Mouse (Mus musculus) intestine, postnatal 0 days (tissue): ENCODE data around the gene Dppa3. TPM values are rescaled to one million over a fixed set of nuclear protein-coding genes. Genes with fewer than 3 reads are reported as not detected.
"Not testable (repeated sequence)": the region's sequence is repeated elsewhere in the genome, so short reads cannot be mapped to it uniquely, and the experiment has no call there.

Experiments
- ATAC-seq: fragments of 200-750 bp; cut with Nextera tagmentation; 2 replicates; pipeline ENCODE4 v1.8.0; 2017; ENCODE audit warnings: mild to moderate bottlenecking, moderate TSS enrichment, moderate library complexity
- H3K27ac ChIP-seq: fragments of 300-500 bp; sonication (generic); 2 replicates; pipeline ENCODE4 v1.5.1; 2014; ENCODE audit warnings: mild to moderate bottlenecking, low read depth, low read length, moderate library complexity
- H3K27me3 ChIP-seq: fragments of 300-500 bp; sonication (generic); replicated peaks from 2 replicates; pipeline ENCODE4 v1.6.1; 2014; ENCODE audit warnings: low read length, mixed read lengths; ENCODE audit not compliant: control insufficient read depth, insufficient read depth
- H3K36me3 ChIP-seq: fragments of 300-500 bp; sonication (generic); 2 replicates; pipeline ENCODE4 v1.6.1; 2014; ENCODE audit warnings: mild to moderate bottlenecking, moderate library complexity; ENCODE audit not compliant: control insufficient read depth, insufficient read depth
- H3K4me1 ChIP-seq: fragments of 300-500 bp; sonication (generic); replicated peaks from 2 replicates; pipeline ENCODE4 v1.6.1; 2014; ENCODE audit warnings: antibody characterized with exemption, low read length, mixed read lengths; ENCODE audit not compliant: control insufficient read depth, insufficient read depth
- H3K4me2 ChIP-seq: fragments of 300-500 bp; sonication (generic); replicated peaks from 2 replicates; pipeline ENCODE4 v1.6.1; 2014; ENCODE audit warnings: low read depth, mild to moderate bottlenecking, moderate library complexity
- H3K4me3 ChIP-seq: fragments of 300-500 bp; sonication (generic); 2 replicates; pipeline ENCODE4 v1.5.1; 2014; ENCODE audit warnings: low read depth, low read length
- H3K9ac ChIP-seq: fragments of 300-500 bp; sonication (generic); 2 replicates; pipeline ENCODE4 v1.6.1; 2014; ENCODE audit warnings: mild to moderate bottlenecking, low read depth, low read length
- H3K9me3 ChIP-seq: fragments of 300-500 bp; sonication (generic); 2 replicates; pipeline ENCODE4 v1.6.1; 2016; ENCODE audit warnings: mixed run types; ENCODE audit not compliant: control insufficient read depth
- CTCF ChIP-seq: sonication (generic); IDR thresholded peaks from 2 replicates; pipeline ENCODE4 v1.5.1; 2016; ENCODE audit warnings: low read depth, mild to moderate bottlenecking, control low read depth, antibody characterized with exemption, moderate library complexity
- WGBS: fragments of 180-500 bp; shearing (Covaris S2); extraction: QIAGEN DNeasy Blood & Tissue Kit; methylation state at CpG from one replicate; pipeline ENCODE4 v1.1.7; 2014; 5-methylcytosine and 5-hydroxymethylcytosine counted together
- polyA plus RNA-seq: library from polyadenylated mRNA; unstranded; fragments of >200 nt; fragmentation: Nextera tagmentation; extraction: Ambion mirVana; gene quantifications from 2 replicates; pipeline ENCODE4 v1.2.1, GENCODE M21; 2015

Dppa3 gene
- polyA plus RNA-seq, 1 experiment from 2014 or later = not detected

DNA sequence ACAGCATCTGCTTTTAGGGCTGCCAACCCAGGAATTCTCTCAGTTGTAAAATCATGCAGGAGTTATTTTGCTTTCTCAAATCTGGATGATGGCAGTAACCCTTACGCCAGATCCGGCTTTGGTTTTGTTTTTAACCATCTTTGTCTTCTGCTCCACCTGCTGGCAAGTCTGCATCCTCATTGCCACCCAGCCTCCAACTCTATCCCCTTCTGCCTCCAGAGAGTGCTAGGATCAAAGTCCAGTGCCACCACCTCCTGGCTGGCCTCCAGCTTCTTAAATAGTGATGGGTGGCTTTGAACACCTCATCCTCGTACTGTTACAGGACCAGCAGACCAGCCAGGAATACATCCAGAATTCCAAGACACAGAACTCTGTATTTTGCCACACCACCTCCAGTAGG lies 10.5 kb downstream of the Dppa3 start:
- no peak; the same call in 1 of the 2 replicates for TF ChIP-seq CTCF
- no peak overlapping the region for H3K27ac ChIP-seq
- H3K4me1 ChIP-seq = no peaks in the 10 kb centered on the region
- ATAC-seq = no peak
- no peak overlapping the region for H3K9ac ChIP-seq
- no peak overlapping the region for H3K4me3 ChIP-seq
- H3K36me3 ChIP-seq = no peaks in the 10 kb centered on the region
- no peaks in the 10 kb centered on the region for H3K9me3 ChIP-seq
- H3K4me2 ChIP-seq = no peak overlapping the region
- H3K27me3 ChIP-seq = no peaks in the 10 kb centered on the region
- 69% methylated on average over 3 of the region's 3 CpGs for WGBS

GRCm38 (mm10) chr6:122637566-122637965 lies 11.4 kb downstream of the Dppa3 start:
- H3K27me3 ChIP-seq, H3K36me3 ChIP-seq, H3K27ac ChIP-seq, H3K9ac ChIP-seq, H3K9me3 ChIP-seq, H3K4me2 ChIP-seq, H3K4me1 ChIP-seq, H3K4me3 ChIP-seq, ATAC-seq: not testable (repeated sequence)
- 71% methylated on average over 4 of the region's 4 CpGs for WGBS

- H3K4me3 ChIP-seq, H3K27me3 ChIP-seq, H3K9me3 ChIP-seq, H3K36me3 ChIP-seq, H3K27ac ChIP-seq, H3K9ac ChIP-seq, H3K4me1 ChIP-seq, H3K4me2 ChIP-seq, ATAC-seq: not testable (repeated sequence)
- 93% methylated on average over 19 of the region's 21 CpGs for WGBS
These were observed 18.0 kb downstream of the Dppa3 start for GRCm38 (mm10) chr6:122644196-122644595.

DNA sequence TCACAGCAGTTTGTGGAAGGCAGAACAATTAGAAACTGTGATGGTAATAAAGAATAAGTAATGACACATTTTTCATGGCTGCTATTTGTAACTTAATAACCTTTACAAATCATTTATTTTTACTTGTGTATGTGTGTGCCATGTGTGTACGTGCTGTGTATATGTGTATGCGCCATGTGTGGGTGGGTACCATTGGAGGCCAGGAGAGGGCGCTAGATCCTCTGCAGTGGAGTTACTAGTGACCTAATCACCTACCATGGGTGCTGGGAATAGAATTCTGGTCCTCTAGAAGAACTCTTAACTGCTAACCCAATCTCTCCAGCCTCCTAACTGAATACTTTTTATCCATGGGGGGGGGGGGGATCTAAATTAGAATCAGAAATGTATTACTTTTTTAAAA lies 23.7 kb downstream of the Dppa3 start:
- no peaks in the 10 kb centered on the region for H3K36me3 ChIP-seq
- 71% methylated on average over 3 of the region's 3 CpGs for WGBS
- no peaks in the 10 kb centered on the region for H3K27me3 ChIP-seq
- no peak overlapping the region for H3K9ac ChIP-seq
- no peak overlapping the region for H3K4me3 ChIP-seq
- H3K4me2 ChIP-seq = no peak overlapping the region
- H3K27ac ChIP-seq = no peak overlapping the region
- TF ChIP-seq CTCF = no peak; the same call in 1 of the 2 replicates
- no peaks in the 10 kb centered on the region for H3K9me3 ChIP-seq
- no peak for ATAC-seq
- H3K4me1 ChIP-seq = no peaks in the 10 kb centered on the region

DNA sequence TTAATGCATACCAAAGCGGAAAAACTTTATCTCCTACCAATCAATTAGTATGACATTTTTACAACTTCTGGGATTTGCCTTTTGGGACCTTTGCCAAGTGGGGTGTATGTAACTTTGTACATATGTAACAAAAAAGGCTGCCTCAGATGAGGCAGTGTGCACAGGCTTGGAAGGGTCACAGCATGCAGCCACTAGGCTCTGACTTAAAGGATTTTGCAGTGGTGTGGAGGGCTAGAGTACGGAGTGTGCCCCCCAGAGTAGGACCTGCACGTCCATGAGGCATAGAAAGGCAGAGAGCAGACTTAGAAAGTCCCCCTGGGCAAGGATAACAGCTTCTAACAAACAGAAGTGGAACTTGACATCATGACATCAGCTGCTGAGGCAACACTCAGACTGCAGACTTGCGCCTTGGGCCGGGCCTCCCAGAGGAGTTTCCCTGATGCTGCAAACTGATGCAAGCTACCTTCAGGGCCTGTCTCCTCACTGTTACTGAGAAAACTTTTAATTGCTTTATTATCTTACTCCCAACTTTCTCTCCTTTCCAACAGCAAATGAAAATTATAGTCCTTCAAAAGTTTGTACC lies 24.3 kb downstream of the Dppa3 start:
- no peaks in the 10 kb centered on the region for H3K27me3 ChIP-seq
- H3K9ac ChIP-seq = no peak overlapping the region
- no peaks in the 10 kb centered on the region for H3K4me1 ChIP-seq
- no peak overlapping the region for H3K4me3 ChIP-seq
- H3K27ac ChIP-seq = no peak overlapping the region
- no peaks in the 10 kb centered on the region for H3K36me3 ChIP-seq
- ATAC-seq = no peak
- TF ChIP-seq CTCF = no peak
- WGBS = 52% methylated on average over 5 of the region's 5 CpGs
- H3K4me2 ChIP-seq = no peak overlapping the region
- H3K9me3 ChIP-seq = no peaks in the 10 kb centered on the region

DNA sequence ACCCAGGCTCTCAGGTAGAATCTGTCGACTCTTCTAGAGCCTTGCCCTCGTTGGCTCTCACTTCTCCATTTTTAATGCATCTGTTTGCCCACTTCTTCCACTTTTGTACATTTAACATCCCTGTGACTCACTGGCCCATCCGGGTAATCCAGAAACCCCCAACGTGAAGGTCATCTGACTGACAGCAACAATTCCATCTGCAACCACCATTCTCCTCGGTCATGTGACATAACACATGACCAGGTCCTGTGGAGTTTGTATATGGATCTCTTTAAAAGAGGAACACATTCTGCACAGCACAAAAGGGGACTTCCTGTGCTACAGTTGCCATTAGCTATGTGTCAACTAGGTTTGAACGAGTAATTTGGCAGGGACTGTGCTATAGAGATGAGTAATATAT lies 28.1 kb downstream of the Dppa3 start:
- Histone ChIP-seq H3K36me3 (no peaks in the 10 kb centered on the region), H3K27ac (no peak overlapping the region), H3K9ac (no peak overlapping the region), H3K4me1 (no peaks in the 10 kb centered on the region), H3K9me3 (no peaks in the 10 kb centered on the region), H3K27me3 (no peaks in the 10 kb centered on the region; the same call in 1 of the 2 replicates), H3K4me3 (no peak overlapping the region), H3K4me2 (no peak overlapping the region)
- no peak for TF ChIP-seq CTCF
- no peak for ATAC-seq
- 77% methylated on average over 6 of the region's 6 CpGs for WGBS

- no peak overlapping the region for H3K9ac ChIP-seq
- no peak overlapping the region for H3K4me3 ChIP-seq
- TF ChIP-seq CTCF = no peak
- H3K4me2 ChIP-seq = no peak overlapping the region
- no peaks in the 10 kb centered on the region for H3K9me3 ChIP-seq
- H3K27me3 ChIP-seq = no peaks in the 10 kb centered on the region; the same call in 1 of the 2 replicates
- WGBS = 76% methylated on average over 5 of the region's 5 CpGs
- no peaks in the 10 kb centered on the region for H3K4me1 ChIP-seq
- no peaks in the 10 kb centered on the region for H3K36me3 ChIP-seq
- no peak for ATAC-seq
- H3K27ac ChIP-seq = no peak overlapping the region
These were observed 31.4 kb downstream of the Dppa3 start for GRCm38 (mm10) chr6:122657630-122658029.
